Mouse (Mus musculus) CH12.LX (cell line): Measurements from ENCODE around the gene Car3. TPM values are rescaled to one million over a fixed set of nuclear protein-coding genes. Genes with fewer than 3 reads are reported as not detected.

Experiments used
- DNase-seq: peaks from one replicate; pipeline ENCODE4 v3.0.0-alpha.2; 2013; ENCODE audit errors: extremely low read depth
- H3K27ac ChIP-seq: 2 replicates; pipeline ENCODE4 v1.5.1; 2012; ENCODE audit warnings: low read depth, mild to moderate bottlenecking, control low read depth, moderate library complexity; ENCODE audit not compliant: insufficient read depth
- H3K27me3 ChIP-seq: replicated peaks from 2 replicates; pipeline ENCODE3; 2012; ENCODE audit warnings: inconsistent platforms
- H3K36me3 ChIP-seq, 2 experiments: replicated peaks in 1 of 2; 2 replicates each; pipeline versions ENCODE3 to v1.6.1; 2012; ENCODE audit warnings: inconsistent platforms in 1 of 2, low read length in 1 of 2, mild to moderate bottlenecking in 1 of 2, mixed read lengths in 1 of 2, moderate library complexity in 1 of 2; ENCODE audit not compliant: control insufficient read depth in 1 of 2, insufficient read depth in 1 of 2
- H3K4me1 ChIP-seq, 2 experiments: 2 replicates each; pipeline ENCODE4 v1.6.1; 2012; ENCODE audit warnings: inconsistent platforms in 1 of 2, moderate library complexity in 1 of 2; ENCODE audit not compliant: insufficient read depth in 2 of 2, control insufficient read depth in 1 of 2
- H3K4me2 ChIP-seq: 2 replicates; pipeline ENCODE4 v1.6.1; 2012; ENCODE audit warnings: low read depth, mild to moderate bottlenecking, control low read depth; ENCODE audit not compliant: poor library complexity, insufficient read depth, severe bottlenecking
- H3K4me3 ChIP-seq, 3 experiments: fragments of 150-350 bp in 1 of 3; sonication (generic) in 1 of 3; replicated peaks in 1 of 3; 2 replicates each; pipeline versions ENCODE3 to v1.5.1; 2011 to 2012; ENCODE audit warnings: low read depth in 2 of 3, low read length in 2 of 3, mild to moderate bottlenecking in 2 of 3, moderate library complexity in 2 of 3, control low read depth in 1 of 3, improper control_type of control experiment in 1 of 3, inconsistent platforms in 1 of 3, mixed read lengths in 1 of 3; ENCODE audit not compliant: poor library complexity in 1 of 3
- H3K79me2 ChIP-seq: replicated peaks from 2 replicates; pipeline ENCODE4 v1.6.1; 2012; ENCODE audit warnings: mild to moderate bottlenecking, moderate library complexity; ENCODE audit not compliant: control insufficient read depth, poor library complexity, insufficient read depth, severe bottlenecking; ENCODE audit errors: extremely low read depth
- H3K9ac ChIP-seq: 2 replicates; pipeline ENCODE4 v1.6.1; 2012; ENCODE audit warnings: low read depth, mild to moderate bottlenecking, control low read depth, moderate library complexity; ENCODE audit not compliant: insufficient read depth
- H3K9me3 ChIP-seq: replicated peaks from 2 replicates; pipeline ENCODE3; 2012; ENCODE audit warnings: low read length, inconsistent platforms, mixed read lengths
- CHD1 ChIP-seq: IDR thresholded peaks from 2 replicates; pipeline ENCODE4 v1.6.1; 2012; ENCODE audit warnings: low read depth, low read length, improper control_type of control experiment, inconsistent platforms
- CHD2 ChIP-seq: IDR thresholded peaks from 2 replicates; pipeline ENCODE4 v1.6.1; 2011; ENCODE audit warnings: low read length, improper control_type of control experiment
- E2F4 ChIP-seq: IDR thresholded peaks from 2 replicates; pipeline ENCODE4 v1.6.1; 2011; ENCODE audit warnings: low read depth, low read length, improper control_type of control experiment; ENCODE audit not compliant: insufficient replicate concordance
- ELF1 ChIP-seq: IDR thresholded peaks from 2 replicates; pipeline ENCODE4 v1.6.1; 2014; ENCODE audit warnings: low read depth, mild to moderate bottlenecking, inconsistent platforms, low read length, improper control_type of control experiment
- EP300 ChIP-seq: IDR thresholded peaks from 2 replicates; pipeline ENCODE4 v1.6.1; 2011; ENCODE audit warnings: low read length, improper control_type of control experiment
- GABPA ChIP-seq: IDR thresholded peaks from 2 replicates; pipeline ENCODE4 v1.6.1; 2012; ENCODE audit warnings: low read depth, low read length, improper control_type of control experiment, inconsistent platforms; ENCODE audit not compliant: insufficient replicate concordance
- IRF4 ChIP-seq: IDR thresholded peaks from 2 replicates; pipeline ENCODE4 v1.6.1; 2014; ENCODE audit warnings: low read depth, mild to moderate bottlenecking, inconsistent platforms, low read length, improper control_type of control experiment
- JUN ChIP-seq: IDR thresholded peaks from 2 replicates; pipeline ENCODE4 v1.6.1; 2011; ENCODE audit warnings: low read depth, mild to moderate bottlenecking, low read length, improper control_type of control experiment, moderate library complexity; ENCODE audit not compliant: insufficient read depth
- JUND ChIP-seq: conservative IDR thresholded peaks from 2 replicates; pipeline ENCODE4 v1.6.1; 2011; ENCODE audit warnings: low read depth, low read length, improper control_type of control experiment
- MAX ChIP-seq: IDR thresholded peaks from 2 replicates; pipeline ENCODE4 v1.6.1; 2011; ENCODE audit warnings: low read length, improper control_type of control experiment
- MAZ ChIP-seq: IDR thresholded peaks from 2 replicates; pipeline ENCODE4 v1.6.1; 2012; ENCODE audit warnings: low read depth, mild to moderate bottlenecking, inconsistent platforms, low read length, improper control_type of control experiment, moderate library complexity
- MXI1 ChIP-seq: IDR thresholded peaks from 2 replicates; pipeline ENCODE4 v1.6.1; 2011; ENCODE audit warnings: mild to moderate bottlenecking, low read depth, low read length, improper control_type of control experiment
- NELFE ChIP-seq: IDR thresholded peaks from 2 replicates; pipeline ENCODE4 v1.6.1; 2011; ENCODE audit warnings: low read depth, low read length, improper control_type of control experiment
- PAX5 ChIP-seq: IDR thresholded peaks from 2 replicates; pipeline ENCODE4 v1.6.1; 2012; ENCODE audit warnings: low read length, inconsistent platforms, mixed read lengths
- POLR2A ChIP-seq: IDR thresholded peaks from 2 replicates; pipeline ENCODE4 v1.6.1; 2011; ENCODE audit warnings: low read depth, mild to moderate bottlenecking, improper control_type of control experiment, low read length
- POLR2AphosphoS2 ChIP-seq: IDR thresholded peaks from 2 replicates; pipeline ENCODE4 v1.6.1; 2011; ENCODE audit warnings: low read depth, low read length, improper control_type of control experiment
- SIN3A ChIP-seq: IDR thresholded peaks from 2 replicates; pipeline ENCODE4 v1.6.1; 2012; ENCODE audit warnings: low read length, improper control_type of control experiment, inconsistent platforms
- SMC3 ChIP-seq: IDR thresholded peaks from 2 replicates; pipeline ENCODE4 v1.6.1; 2011; ENCODE audit warnings: low read depth, low read length, improper control_type of control experiment
- TBP ChIP-seq: conservative IDR thresholded peaks from 2 replicates; pipeline ENCODE4 v1.6.1; 2011; ENCODE audit warnings: low read depth, low read length, improper control_type of control experiment
- TCF12 ChIP-seq: IDR thresholded peaks from 2 replicates; pipeline ENCODE4 v1.6.1; 2014; ENCODE audit warnings: low read depth, mild to moderate bottlenecking, inconsistent platforms, low read length, improper control_type of control experiment
- UBTF ChIP-seq: IDR thresholded peaks from 2 replicates; pipeline ENCODE4 v1.6.1; 2012; ENCODE audit warnings: low read depth, mild to moderate bottlenecking, inconsistent platforms, low read length, improper control_type of control experiment, moderate library complexity
- ZKSCAN1 ChIP-seq: IDR thresholded peaks from 2 replicates; pipeline ENCODE4 v1.6.1; 2012; ENCODE audit warnings: low read depth, inconsistent platforms, low read length, improper control_type of control experiment, borderline replicate concordance
- ZMIZ1 ChIP-seq: IDR thresholded peaks from 2 replicates; pipeline ENCODE4 v1.6.1; 2012; ENCODE audit warnings: low read depth, mild to moderate bottlenecking, inconsistent platforms, low read length, improper control_type of control experiment
- ZNF384 ChIP-seq: IDR thresholded peaks from 2 replicates; pipeline ENCODE4 v1.6.1; 2012; ENCODE audit warnings: low read depth, low read length, improper control_type of control experiment, inconsistent platforms
- dilution Hi-C: fragments of 300-500 bp; cut with MboI; formaldehyde crosslinking; loops from 2 replicates; pipeline ENCODE4 v1.14.3; 2020; ENCODE audit warnings: low sequenced_read_pairs; ENCODE audit not compliant: extremely low pct_unique_long_range_greater_than_20kb, extremely low pct_ligation_motif_present
- in situ Hi-C: fragments of 300-500 bp; cut with MboI; formaldehyde crosslinking; loops from 3 replicates; pipeline ENCODE4 v1.14.3; 2019; ENCODE audit warnings: low sequenced_read_pairs, low pct_ligation_motif_present, low pct_unique_long_range_greater_than_20kb, mixed read lengths
- polyA plus RNA-seq: library from polyadenylated mRNA; unstranded; fragments of >175 nt; gene quantifications from 2 replicates; pipeline ENCODE4 v1.2.1, GENCODE M21; 2012; ENCODE audit warnings: low read depth; ENCODE audit not compliant: insufficient read length
- total RNA-seq, 2 experiments: library from RNA; depleted of rRNA; stranded (reverse); fragments of 300-350 nt in 1 of 2; fragments of >200 nt in 1 of 2; gene quantifications; 2 replicates each; pipeline ENCODE4 v1.2.3; 2012 to 2014

Gene Car3
- total and polyA plus RNA-seq, 3 experiments: 0.27 to 0.97 TPM; not detected in 1

DNA sequence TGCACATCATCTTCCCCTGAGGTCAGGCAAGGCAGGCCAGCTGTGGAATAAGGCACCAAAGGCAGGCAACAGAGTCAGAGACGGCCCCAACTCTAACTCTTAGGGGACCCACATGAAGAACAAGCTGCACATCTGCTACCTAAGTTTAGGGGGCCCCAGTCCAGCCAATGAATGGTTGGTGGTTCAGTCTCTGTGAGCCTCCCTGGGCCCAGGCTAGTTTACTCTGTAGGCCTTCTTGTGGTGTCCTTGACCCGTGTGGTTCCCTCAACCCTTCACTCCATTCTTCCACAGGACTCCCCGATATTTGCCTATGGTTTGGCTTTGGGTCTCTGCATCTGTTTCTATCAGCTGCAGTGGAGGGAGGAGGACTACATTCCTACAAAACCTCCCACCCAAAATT lies 40.1 kb downstream of the Car3 start:
- in situ Hi-C loops: no loop called here

DNA sequence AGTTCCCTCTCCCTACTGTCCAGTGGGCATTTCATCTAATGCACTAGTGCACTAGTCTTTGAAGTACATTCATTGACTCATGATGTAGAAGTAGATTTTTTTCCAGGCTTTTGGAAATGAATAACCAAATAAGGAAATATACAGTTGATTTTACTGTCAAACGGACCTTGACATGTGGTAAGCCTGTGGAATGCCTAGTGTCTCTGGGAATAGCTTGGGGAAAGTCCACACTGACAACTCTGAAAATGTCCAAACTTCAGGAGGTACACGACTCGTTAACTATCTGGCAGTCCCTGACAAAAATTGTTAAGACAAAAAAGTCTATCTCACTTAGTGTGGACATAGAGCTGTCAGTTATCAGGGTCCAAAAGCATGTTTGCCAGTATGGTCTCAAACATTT lies 40.9 kb downstream of the Car3 start:
- Histone ChIP-seq H3K9me3 (no peaks in the 10 kb centered on the region), H3K4me1 (no peaks in the 10 kb centered on the region), H3K36me3 (no peaks in the 10 kb centered on the region), H3K4me2 (no peak overlapping the region), H3K4me3 (no peak overlapping the region), H3K9ac (no peak overlapping the region), H3K79me2 (no peaks in the 10 kb centered on the region), H3K27ac (no peak overlapping the region), H3K27me3 (no peaks in the 10 kb centered on the region)
- no peak for TF ChIP-seq MXI1
- TF ChIP-seq TBP: no peak
- no peak for TF ChIP-seq EP300
- no peak for TF ChIP-seq MAZ
- no peak for TF ChIP-seq SMC3
- TF ChIP-seq UBTF: no peak
- no peak for TF ChIP-seq ELF1
- in situ Hi-C loops: no loop called here
- dilution Hi-C loops: no loop called here
- DNase-seq: no peak

More for the DNA sequence above, 40.1 kb downstream of the Car3 start:
- Histone ChIP-seq H3K4me1 (no peaks in the 10 kb centered on the region), H3K9me3 (no peaks in the 10 kb centered on the region), H3K36me3 (no peaks in the 10 kb centered on the region), H3K27ac (no peak overlapping the region), H3K4me3 (no peak overlapping the region), H3K4me2 (no peak overlapping the region), H3K27me3 (no peaks in the 10 kb centered on the region), H3K79me2 (no peaks in the 10 kb centered on the region), H3K9ac (no peak overlapping the region)
- TF ChIP-seq E2F4 (no peak), MAX (no peak), EP300 (no peak), TCF12 (no peak), POLR2AphosphoS2 (no peak), ZKSCAN1 (no peak), NELFE (no peak), JUND (no peak), MAZ (no peak), IRF4 (no peak), GABPA (no peak), ZNF384 (no peak), JUN (no peak), SIN3A (no peak), ZMIZ1 (no peak), POLR2A (no peak), TBP (no peak), CHD2 (no peak), CHD1 (no peak), PAX5 (no peak)
- dilution Hi-C loops: no loop called here
- no peak for DNase-seq
